Mouse (Mus musculus): ENCODE data around the gene Tmem268. TPM values are rescaled to one million over a fixed set of nuclear protein-coding genes. Genes with fewer than 3 reads are reported as not detected.

Tmem268 gene
- polyA plus RNA-seq, 1 experiment = 13.8 TPM

DNA sequence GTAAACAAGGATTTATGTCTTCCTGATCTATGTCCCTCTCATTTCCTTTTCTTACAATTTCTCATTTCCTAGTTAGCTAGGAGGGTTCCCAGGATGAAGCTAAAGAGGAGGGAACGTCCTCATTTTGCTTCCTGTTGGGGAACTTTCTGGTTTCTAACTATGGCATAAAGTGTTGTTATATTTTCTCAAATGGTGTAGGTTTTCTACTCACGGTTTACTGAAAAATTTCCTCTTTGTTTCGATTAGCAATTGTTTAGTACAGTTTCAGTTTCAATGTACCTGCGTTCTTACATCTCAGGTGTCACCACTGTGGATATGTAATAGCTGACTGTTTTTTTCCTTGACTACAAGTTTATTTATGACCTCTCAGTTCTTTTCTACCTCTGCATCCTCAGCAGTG lies 32.0 kb downstream of the Tmem268 start:
- Histone ChIP-seq H3K27ac (ENCODE audit: insufficient read depth, low read length) (no peak overlapping the region), H3K36me3 (ENCODE audit: control insufficient read depth, insufficient read depth, low read length) (no peaks in the 10 kb centered on the region), H3K4me3 (ENCODE audit: extremely low read depth, insufficient read depth, insufficient read length) (no peak overlapping the region), H3K4me1 (ENCODE audit: control insufficient read depth, insufficient read depth, insufficient read length) (no peaks in the 10 kb centered on the region; the same call in 1 of the 2 replicates), H3K27me3 (ENCODE audit: control insufficient read depth, insufficient read depth, low read length) (no peaks in the 10 kb centered on the region)
- no peak for DNase-seq (ENCODE audit: low read depth in 1 of 2, low spot score in 2 of 2)
- no peak for TF ChIP-seq CTCF (IDR thresholded peaks at IDR 0.05; ENCODE audit: extremely low read depth, insufficient read depth, insufficient read length, insufficient replicate concordance)
- no peak for TF ChIP-seq POLR2A (IDR thresholded peaks at IDR 0.05; ENCODE audit: low read depth, low read length)
- 15% methylated on average over 4 of the region's 4 CpGs for WGBS

DNA sequence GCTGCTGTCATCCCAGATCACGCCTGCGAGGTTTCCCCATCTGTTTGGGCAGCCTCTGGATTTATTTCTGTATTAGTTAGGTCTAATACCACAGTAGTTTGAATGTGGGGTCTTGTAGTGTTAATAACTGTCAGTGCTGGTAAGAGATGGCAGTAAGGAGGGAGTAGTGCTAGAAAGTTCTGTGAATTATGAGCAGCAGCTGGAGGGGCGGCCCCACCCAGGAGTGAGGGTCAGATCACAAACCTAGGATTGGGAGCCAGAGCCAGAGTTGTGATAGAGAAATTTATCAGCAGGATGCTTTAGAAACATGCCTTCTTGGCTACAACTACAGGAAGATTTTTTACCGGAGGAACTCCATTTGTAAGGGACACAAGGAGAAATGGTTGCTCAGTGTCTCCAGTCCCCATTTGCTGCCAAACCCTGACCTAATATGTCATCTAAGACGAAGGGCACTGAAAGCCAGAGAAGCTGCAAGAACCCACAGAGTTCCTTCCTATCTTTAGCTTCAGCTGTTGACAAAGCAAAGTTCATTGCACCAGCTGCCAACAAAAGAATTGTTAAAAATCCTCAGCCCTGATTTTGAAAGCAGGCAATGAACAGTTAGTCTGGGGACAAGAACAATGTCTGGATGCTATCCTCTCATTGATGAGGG lies 36.0 kb downstream of the Tmem268 start:
- no peaks in the 10 kb centered on the region; the same call in 1 of the 2 replicates for H3K4me1 ChIP-seq (ENCODE audit: control insufficient read depth, insufficient read depth, insufficient read length)
- no peak overlapping the region for H3K4me3 ChIP-seq (ENCODE audit: extremely low read depth, insufficient read depth, insufficient read length)
- no peaks in the 10 kb centered on the region for H3K27me3 ChIP-seq (ENCODE audit: control insufficient read depth, insufficient read depth, low read length)
- no peaks in the 10 kb centered on the region for H3K36me3 ChIP-seq (ENCODE audit: control insufficient read depth, insufficient read depth, low read length)
- DNase-seq (ENCODE audit: low read depth in 1 of 2, low spot score in 2 of 2) = no peak
- TF ChIP-seq CTCF (IDR thresholded peaks at IDR 0.05; ENCODE audit: extremely low read depth, insufficient read depth, insufficient read length, insufficient replicate concordance) (no peak), POLR2A (IDR thresholded peaks at IDR 0.05; ENCODE audit: low read depth, low read length) (no peak)
- WGBS = 59% methylated on average over 5 of the region's 5 CpGs
- no peak overlapping the region; the same call in 1 of the 2 replicates for H3K27ac ChIP-seq (ENCODE audit: insufficient read depth, low read length)

DNA sequence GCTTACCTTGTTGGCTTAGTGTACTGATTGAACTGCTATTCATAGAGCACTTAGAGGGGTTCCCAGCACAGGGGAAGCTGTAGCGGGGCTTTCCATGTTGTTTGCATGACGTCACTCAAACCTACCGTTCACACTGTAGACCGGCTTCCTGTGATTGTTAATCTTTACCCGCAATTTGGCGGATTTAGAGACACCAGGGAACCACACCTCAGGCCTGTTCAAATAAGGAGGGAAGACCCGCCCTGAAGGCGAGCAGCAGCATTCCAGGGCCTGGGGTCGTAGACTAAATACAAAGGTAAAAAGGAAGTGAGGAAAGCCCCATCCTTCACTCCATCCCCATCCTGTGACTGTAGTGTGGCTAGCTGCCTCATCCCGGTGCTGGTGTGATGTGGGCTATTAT lies 36.7 kb downstream of the Tmem268 start:
- Histone ChIP-seq H3K27ac (ENCODE audit: insufficient read depth, low read length) (no peak overlapping the region), H3K36me3 (ENCODE audit: control insufficient read depth, insufficient read depth, low read length) (no peaks in the 10 kb centered on the region), H3K27me3 (ENCODE audit: control insufficient read depth, insufficient read depth, low read length) (no peaks in the 10 kb centered on the region), H3K4me1 (ENCODE audit: control insufficient read depth, insufficient read depth, insufficient read length) (no peaks in the 10 kb centered on the region; the same call in 1 of the 2 replicates), H3K4me3 (ENCODE audit: extremely low read depth, insufficient read depth, insufficient read length) (no peak overlapping the region)
- TF ChIP-seq POLR2A (IDR thresholded peaks at IDR 0.05; ENCODE audit: low read depth, low read length) (no peak), CTCF (IDR thresholded peaks at IDR 0.05; ENCODE audit: extremely low read depth, insufficient read depth, insufficient read length, insufficient replicate concordance) (no peak)
- DNase-seq (ENCODE audit: low read depth in 1 of 2, low spot score in 2 of 2) = peak in 1 of 2 experiments; percentile 51
- 36% methylated on average over 10 of the region's 10 CpGs for WGBS

DNA sequence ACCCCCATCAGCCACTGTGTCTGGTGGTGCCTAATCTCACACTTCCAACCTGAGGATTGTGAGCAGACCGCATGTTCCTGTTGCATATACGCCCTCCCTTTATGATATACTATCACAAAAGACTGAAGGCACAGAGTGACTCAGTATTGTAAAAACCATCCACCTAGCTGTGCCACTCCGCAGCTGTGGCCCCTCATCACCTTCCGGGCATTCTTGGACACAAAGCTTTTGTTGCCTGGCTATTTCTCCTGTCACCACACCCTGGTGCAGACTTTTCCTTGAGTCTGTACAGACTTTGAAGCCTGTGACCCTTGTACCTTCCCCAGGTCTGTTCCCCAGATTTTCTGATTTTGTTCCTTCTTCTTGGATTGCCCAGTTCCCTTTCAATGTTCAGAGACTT lies 37.4 kb downstream of the Tmem268 start:
- no peak overlapping the region for H3K27ac ChIP-seq (ENCODE audit: insufficient read depth, low read length)
- no peaks in the 10 kb centered on the region for H3K36me3 ChIP-seq (ENCODE audit: control insufficient read depth, insufficient read depth, low read length)
- no peaks in the 10 kb centered on the region for H3K27me3 ChIP-seq (ENCODE audit: control insufficient read depth, insufficient read depth, low read length)
- WGBS = 92% methylated on average over 4 of the region's 4 CpGs
- DNase-seq (ENCODE audit: low read depth in 1 of 2, low spot score in 2 of 2) = no peak
- H3K4me1 ChIP-seq (ENCODE audit: control insufficient read depth, insufficient read depth, insufficient read length) = no peaks in the 10 kb centered on the region; the same call in 1 of the 2 replicates
- TF ChIP-seq CTCF (IDR thresholded peaks at IDR 0.05; ENCODE audit: extremely low read depth, insufficient read depth, insufficient read length, insufficient replicate concordance) = no peak
- no peak for TF ChIP-seq POLR2A (IDR thresholded peaks at IDR 0.05; ENCODE audit: low read depth, low read length)
- no peak overlapping the region for H3K4me3 ChIP-seq (ENCODE audit: extremely low read depth, insufficient read depth, insufficient read length)

DNA sequence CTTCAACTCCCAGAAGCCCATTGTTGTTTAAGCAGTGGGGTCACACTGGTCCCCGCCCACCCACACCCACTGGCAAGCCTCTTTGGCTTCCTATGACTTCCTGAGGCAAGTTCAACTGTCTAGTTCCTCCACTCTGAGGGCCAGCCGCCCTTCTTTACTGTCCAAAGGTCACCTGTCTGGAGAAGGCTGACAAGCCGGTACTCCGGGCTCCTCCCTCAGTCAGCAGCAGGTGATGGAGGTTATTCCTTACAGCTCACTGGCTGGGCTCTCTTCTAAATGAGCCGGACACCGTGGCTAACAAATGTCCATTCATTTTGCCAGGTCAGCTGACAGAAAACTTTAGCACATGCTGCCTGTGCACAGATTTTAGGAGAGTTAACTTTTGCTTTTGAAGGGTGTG lies 42.2 kb downstream of the Tmem268 start:
- no peak overlapping the region for H3K27ac ChIP-seq (ENCODE audit: insufficient read depth, low read length)
- DNase-seq (ENCODE audit: low read depth in 1 of 2, low spot score in 2 of 2) = no peak
- WGBS = 82% methylated on average over 6 of the region's 6 CpGs
- H3K27me3 ChIP-seq (ENCODE audit: control insufficient read depth, insufficient read depth, low read length) = no peaks in the 10 kb centered on the region
- TF ChIP-seq CTCF (IDR thresholded peaks at IDR 0.05; ENCODE audit: extremely low read depth, insufficient read depth, insufficient read length, insufficient replicate concordance) (no peak), POLR2A (IDR thresholded peaks at IDR 0.05; ENCODE audit: low read depth, low read length) (no peak)
- H3K4me3 ChIP-seq (ENCODE audit: extremely low read depth, insufficient read depth, insufficient read length) = no peak overlapping the region
- no peaks in the 10 kb centered on the region for H3K36me3 ChIP-seq (ENCODE audit: control insufficient read depth, insufficient read depth, low read length)
- H3K4me1 ChIP-seq (ENCODE audit: control insufficient read depth, insufficient read depth, insufficient read length) = no peaks in the 10 kb centered on the region

DNA sequence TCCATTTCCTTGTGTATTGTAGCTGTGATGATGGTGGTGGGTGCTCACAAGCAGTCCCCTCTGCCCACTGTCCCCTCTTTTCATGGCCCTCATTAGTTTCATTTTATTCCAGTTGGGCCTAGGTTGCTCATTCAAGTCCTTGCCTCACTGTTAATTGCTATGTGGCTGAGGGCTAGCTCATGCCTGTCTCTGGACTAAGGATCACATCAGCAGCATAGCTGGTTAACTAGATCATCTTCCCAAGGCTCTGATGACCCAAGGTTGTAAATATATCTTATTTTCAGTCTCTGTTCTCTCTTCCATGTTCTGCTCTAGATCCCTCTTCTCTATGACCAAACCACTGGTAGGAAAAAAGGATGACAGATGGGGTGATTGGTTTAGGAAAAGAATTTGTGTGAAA lies 42.7 kb downstream of the Tmem268 start:
- Histone ChIP-seq H3K4me1 (ENCODE audit: control insufficient read depth, insufficient read depth, insufficient read length) (no peaks in the 10 kb centered on the region), H3K4me3 (ENCODE audit: extremely low read depth, insufficient read depth, insufficient read length) (no peak overlapping the region), H3K36me3 (ENCODE audit: control insufficient read depth, insufficient read depth, low read length) (no peaks in the 10 kb centered on the region), H3K27ac (ENCODE audit: insufficient read depth, low read length) (no peak overlapping the region), H3K27me3 (ENCODE audit: control insufficient read depth, insufficient read depth, low read length) (no peaks in the 10 kb centered on the region)
- TF ChIP-seq CTCF (IDR thresholded peaks at IDR 0.05; ENCODE audit: extremely low read depth, insufficient read depth, insufficient read length, insufficient replicate concordance) (no peak), POLR2A (IDR thresholded peaks at IDR 0.05; ENCODE audit: low read depth, low read length) (no peak)
- DNase-seq (ENCODE audit: low read depth in 1 of 2, low spot score in 2 of 2) = no peak

DNA sequence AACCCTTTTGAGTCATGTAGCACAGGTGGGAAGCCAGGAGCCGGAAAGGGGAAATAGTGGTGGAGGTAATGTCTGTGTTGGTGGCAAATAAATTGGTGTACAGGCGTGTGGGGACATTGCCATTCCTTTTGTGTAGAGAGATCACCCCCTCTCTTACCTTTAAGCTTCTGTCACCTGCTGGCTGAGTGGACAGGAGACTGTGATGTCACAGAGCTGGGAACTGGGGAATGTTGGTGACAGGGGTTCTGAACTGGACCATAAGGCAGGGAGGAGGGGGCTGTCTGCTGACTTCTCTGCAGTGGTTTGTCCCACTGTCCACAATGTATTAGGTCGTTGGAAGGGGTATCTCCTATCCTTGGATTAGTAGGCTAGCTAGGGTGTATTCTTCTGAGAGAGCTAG lies 46.4 kb downstream of the Tmem268 start, which contains the start of gene Gm11213:
Gene Gm11213, minus strand, starts transcription at position 317 of the 400 bp plus-strand sequence.
- DNase-seq (ENCODE audit: low read depth in 1 of 2, low spot score in 2 of 2) = no peak
- Histone ChIP-seq H3K4me1 (ENCODE audit: control insufficient read depth, insufficient read depth, insufficient read length) (no peaks in the 10 kb centered on the region), H3K27me3 (ENCODE audit: control insufficient read depth, insufficient read depth, low read length) (no peaks in the 10 kb centered on the region), H3K4me3 (ENCODE audit: extremely low read depth, insufficient read depth, insufficient read length) (no peak within 1 kb of the TSS), H3K27ac (ENCODE audit: insufficient read depth, low read length) (no peak within 1 kb of the TSS), H3K36me3 (ENCODE audit: control insufficient read depth, insufficient read depth, low read length) (no peaks in the 10 kb centered on the region)
- TF ChIP-seq POLR2A (IDR thresholded peaks at IDR 0.05; ENCODE audit: low read depth, low read length) = no peak
- TF ChIP-seq CTCF (IDR thresholded peaks at IDR 0.05; ENCODE audit: extremely low read depth, insufficient read depth, insufficient read length, insufficient replicate concordance) = no peak
- WGBS = 73% methylated on average over 3 of the region's 3 CpGs
